Mouse (Mus musculus): Measurements from ENCODE around the gene Itgal. TPM values are rescaled to one million over a fixed set of nuclear protein-coding genes. Genes with fewer than 3 reads are reported as not detected.
"Not testable (repeated sequence)": the region's sequence is repeated elsewhere in the genome, so short reads cannot be mapped to it uniquely, and the experiment has no call there.

The Itgal gene
- total RNA-seq (2021), result under 1 TPM; 0.37 to 0.59 TPM
- long read RNA-seq, experiment 1, partial matches to known transcripts, result 2 of 2 reads
- long read RNA-seq, experiment 1, other reads (novel, unspliced or antisense), result 0 of 2 reads
- long read RNA-seq, experiment 2, result 0 reads

- Histone ChIP-seq H3K4me3 (no peak within 1 kb of the TSS), H3K27ac (no peak within 1 kb of the TSS)
- intact Hi-C loops (cut with DNase I), result no loop called here
- DNase-seq (ENCODE audit: extremely low spot score in 1 of 2, low spot score in 2 of 2), result no peak
- no peak for TF ChIP-seq CTCF (IDR thresholded peaks at IDR 0.05)
Observed at GRCm38 (mm10) chr7:127296098-127296497, at the start of gene Itgal. Gene Itgal (plus strand): TSS chr7:127296260.

GRCm38 (mm10) chr7:127250511-127250910 lies 45.5 kb upstream of the Itgal start:
- DNase-seq (ENCODE audit: extremely low spot score in 1 of 2, low spot score in 2 of 2); H3K27ac ChIP-seq; H3K4me3 ChIP-seq; intact Hi-C loops (cut with DNase I): not testable (repeated sequence)

- no peak for DNase-seq (ENCODE audit: extremely low spot score in 1 of 2, low spot score in 2 of 2)
- intact Hi-C loops (cut with DNase I), result no loop called here
- no peak overlapping the region; the same call in 1 of the 2 replicates for H3K27ac ChIP-seq
- TF ChIP-seq CTCF (IDR thresholded peaks at IDR 0.05), result peak; percentile 61
- H3K4me3 ChIP-seq, result no peak overlapping the region
Observed at GRCm38 (mm10) chr7:127252414-127252813, 43.6 kb upstream of the Itgal start.

- intact Hi-C loops (cut with DNase I), result no loop called here
- DNase-seq (ENCODE audit: extremely low spot score in 1 of 2, low spot score in 2 of 2), result no peak
- no peak for TF ChIP-seq CTCF (IDR thresholded peaks at IDR 0.05)
Observed at GRCm38 (mm10) chr7:127253341-127253740, 42.7 kb upstream of the Itgal start.

GRCm38 (mm10) chr7:127253821-127254769 lies 42.0 kb upstream of the Itgal start:
- intact Hi-C loops (cut with DNase I), result loop anchor here (1.0 kb wide), 1 partner anchor 46 kb away; the partner anchor contains the start of genes Mylpf and Tbc1d10b
- TF ChIP-seq CTCF (IDR thresholded peaks at IDR 0.05), result no peak

More at GRCm38 (mm10) chr7:127253341-127253740, 42.7 kb upstream of the Itgal start:
- H3K4me3 ChIP-seq, result peak overlapping the region; percentile 52
- H3K27ac ChIP-seq, result peak overlapping the region; percentile 99

GRCm38 (mm10) chr7:127255008-127255407 lies 41.1 kb upstream of the Itgal start:
- Histone ChIP-seq H3K4me3 (no peak overlapping the region; the same call in 1 of the 2 replicates), H3K27ac (peak overlapping the region; percentile 99; the same call in 1 of the 2 replicates)
- DNase-seq (ENCODE audit: extremely low spot score in 1 of 2, low spot score in 2 of 2), result no peak
- intact Hi-C loops (cut with DNase I), result no loop called here
- TF ChIP-seq CTCF (IDR thresholded peaks at IDR 0.05), result no peak

More at GRCm38 (mm10) chr7:127253821-127254769, 42.0 kb upstream of the Itgal start:
- Histone ChIP-seq H3K4me3 (peak overlapping the region; percentile 52), H3K27ac (peak overlapping the region; percentile 99)
- DNase-seq (ENCODE audit: extremely low spot score in 1 of 2, low spot score in 2 of 2), result peak; percentile 95 to 96

- no peak for TF ChIP-seq CTCF (IDR thresholded peaks at IDR 0.05)
- no peak overlapping the region for H3K27ac ChIP-seq
- no peak overlapping the region for H3K4me3 ChIP-seq
- no peak for DNase-seq (ENCODE audit: extremely low spot score in 1 of 2, low spot score in 2 of 2)
- intact Hi-C loops (cut with DNase I), result no loop called here
Observed at GRCm38 (mm10) chr7:127255965-127256364, 40.1 kb upstream of the Itgal start.

- DNase-seq (ENCODE audit: extremely low spot score in 1 of 2, low spot score in 2 of 2), result no peak
- intact Hi-C loops (cut with DNase I), result no loop called here
- no peak overlapping the region for H3K27ac ChIP-seq
- no peak for TF ChIP-seq CTCF (IDR thresholded peaks at IDR 0.05)
- no peak overlapping the region for H3K4me3 ChIP-seq
Observed at GRCm38 (mm10) chr7:127256518-127256917, 39.5 kb upstream of the Itgal start.

- no peak for TF ChIP-seq CTCF (IDR thresholded peaks at IDR 0.05)
- no peak for DNase-seq (ENCODE audit: extremely low spot score in 1 of 2, low spot score in 2 of 2)
- H3K4me3 ChIP-seq, result no peak overlapping the region; the same call in 1 of the 2 replicates
Observed at GRCm38 (mm10) chr7:127259186-127259905, 36.7 kb upstream of the Itgal start.

GRCm38 (mm10) chr7:127260309-127261111 lies 35.5 kb upstream of the Itgal start, which contains the start of gene Dctpp1:
Gene Dctpp1 (minus strand): TSS chr7:127260709.
- DNase-seq (ENCODE audit: extremely low spot score in 1 of 2, low spot score in 2 of 2), result peak; percentile 93 to 97
- Histone ChIP-seq H3K4me3 (peak within 1 kb of the TSS; percentile 79), H3K27ac (peak within 1 kb of the TSS; percentile 79)
- intact Hi-C loops (cut with DNase I), result loop anchor here (5.0 kb wide), 1 partner anchor 217 kb away; the partner anchor contains the start of gene Fbrs
- TF ChIP-seq CTCF (IDR thresholded peaks at IDR 0.05), result peak; percentile 85

More at GRCm38 (mm10) chr7:127259186-127259905, 36.7 kb upstream of the Itgal start:
- intact Hi-C loops (cut with DNase I), result no loop called here
- H3K27ac ChIP-seq, result no peak overlapping the region; the same call in 1 of the 2 replicates

All from left cerebral cortex, adult 2 months (tissue).